Mouse (Mus musculus): ENCODE data around the gene Magi3. TPM values are rescaled to one million over a fixed set of nuclear protein-coding genes. Genes with fewer than 3 reads are reported as not detected.

The Magi3 gene
- 6.8 and 7.1 TPM in 2 replicates for polyA plus RNA-seq (2014; fragmentation: Nextera tagmentation; extraction: Ambion mirVana)

DNA sequence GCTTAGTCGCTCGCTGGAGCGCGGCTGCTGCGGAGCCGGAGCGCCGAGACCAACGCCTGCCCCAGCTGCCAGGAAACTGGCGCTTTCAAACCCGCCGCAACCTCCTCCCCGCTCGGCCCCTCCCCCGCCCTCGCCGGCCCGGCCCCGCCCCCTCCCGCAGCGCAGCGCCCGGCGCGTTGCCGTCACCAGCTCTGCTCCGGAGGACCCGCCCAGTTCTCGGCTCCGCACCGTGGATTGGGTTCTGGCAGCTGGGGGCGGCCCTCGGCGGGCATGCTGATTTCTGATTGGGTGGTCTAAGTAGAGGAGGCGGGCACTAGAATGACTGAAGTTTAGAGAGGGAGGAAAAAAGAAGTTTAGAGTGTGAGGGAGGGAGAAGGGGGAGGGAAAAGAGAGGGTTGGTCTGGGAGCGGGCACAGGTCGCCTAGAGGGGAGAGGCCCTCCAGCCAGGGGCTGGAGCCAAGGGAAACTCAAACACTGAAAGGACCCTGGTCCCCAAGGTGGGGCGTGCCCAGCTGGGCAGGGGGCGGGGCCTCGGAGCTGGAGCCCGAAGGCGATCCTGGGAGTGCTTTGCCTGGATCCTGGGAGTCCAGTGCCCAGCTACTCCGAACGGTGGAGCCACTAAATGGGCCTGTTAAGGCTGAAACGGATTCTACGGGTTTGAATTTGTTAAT, at the start of gene Magi3:
Gene Magi3 (minus strand): TSS at position 80 of the 671 bp plus-strand sequence.
- no peaks in the 10 kb centered on the region for H3K27me3 ChIP-seq (ENCODE audit: control insufficient read depth, insufficient read depth, low read length)
- peak within 1 kb of the TSS; percentile 90 for H3K9ac ChIP-seq
- peak within 1 kb of the TSS; percentile 79 for H3K4me2 ChIP-seq (replicated peaks)
- peak within 1 kb of the TSS; percentile 97 for H3K27ac ChIP-seq
- peaks cover 17% of the 10 kb centered on the region for H3K4me1 ChIP-seq (replicated peaks; ENCODE audit: control insufficient read depth, insufficient read depth, low read length)
- under 1% methylated on average over 46 of the region's 46 CpGs for WGBS
- peak; percentile 95 for DNase-seq (ENCODE audit: low spot score)
- ATAC-seq (ENCODE audit: low FRiP score) = peak; percentile 99
- no peaks in the 10 kb centered on the region for H3K9me3 ChIP-seq (ENCODE audit: control insufficient read depth, low read length)
- peak within 1 kb of the TSS; percentile 87 for H3K4me3 ChIP-seq (replicated peaks; ENCODE audit: low read length)
- no peaks in the 10 kb centered on the region for H3K36me3 ChIP-seq (replicated peaks; ENCODE audit: control insufficient read depth, insufficient read depth)

DNA sequence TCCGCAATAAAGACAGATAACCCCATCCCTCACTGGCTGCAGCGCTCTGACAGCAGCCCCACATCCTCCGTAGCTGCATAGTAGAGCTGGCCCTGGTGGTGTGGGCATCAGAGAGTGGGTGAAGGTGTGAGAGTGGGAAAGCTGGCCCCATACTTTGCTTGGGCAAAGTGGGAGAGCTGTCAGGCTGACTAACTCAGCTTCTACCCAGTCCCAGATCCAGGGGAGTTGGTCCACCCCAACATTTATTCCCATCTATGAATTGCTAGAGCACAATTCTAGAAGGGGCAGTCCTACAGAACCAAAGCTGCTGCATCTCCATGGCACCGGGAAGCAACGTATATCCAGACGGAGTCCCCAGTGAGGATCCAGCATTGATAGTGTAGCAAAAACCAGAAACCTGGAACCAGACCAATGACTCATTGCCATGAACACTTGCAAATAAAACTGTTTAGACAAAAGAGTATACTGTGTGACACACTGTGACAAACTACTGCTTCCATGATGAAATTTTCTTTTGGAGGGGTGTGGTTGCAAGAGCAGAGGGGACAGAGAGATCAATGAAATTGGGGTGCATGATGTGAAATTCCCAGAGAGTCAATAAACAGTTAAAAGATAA, 44.5 kb upstream of the Magi3 start:
- no peak overlapping the region for H3K27ac ChIP-seq
- no peak overlapping the region for H3K4me3 ChIP-seq (replicated peaks; ENCODE audit: low read length)
- 91% methylated on average over 6 of the region's 6 CpGs for WGBS
- DNase-seq (ENCODE audit: low spot score) = no peak
- no peaks in the 10 kb centered on the region for H3K36me3 ChIP-seq (replicated peaks; ENCODE audit: control insufficient read depth, insufficient read depth)
- no peaks in the 10 kb centered on the region for H3K27me3 ChIP-seq (ENCODE audit: control insufficient read depth, insufficient read depth, low read length)
- ATAC-seq (ENCODE audit: low FRiP score) = no peak
- no peaks in the 10 kb centered on the region for H3K4me1 ChIP-seq (replicated peaks; ENCODE audit: control insufficient read depth, insufficient read depth, low read length)
- no peak overlapping the region for H3K9ac ChIP-seq
- no peak overlapping the region for H3K4me2 ChIP-seq (replicated peaks)
- no peaks in the 10 kb centered on the region for H3K9me3 ChIP-seq (ENCODE audit: control insufficient read depth, low read length)

DNA sequence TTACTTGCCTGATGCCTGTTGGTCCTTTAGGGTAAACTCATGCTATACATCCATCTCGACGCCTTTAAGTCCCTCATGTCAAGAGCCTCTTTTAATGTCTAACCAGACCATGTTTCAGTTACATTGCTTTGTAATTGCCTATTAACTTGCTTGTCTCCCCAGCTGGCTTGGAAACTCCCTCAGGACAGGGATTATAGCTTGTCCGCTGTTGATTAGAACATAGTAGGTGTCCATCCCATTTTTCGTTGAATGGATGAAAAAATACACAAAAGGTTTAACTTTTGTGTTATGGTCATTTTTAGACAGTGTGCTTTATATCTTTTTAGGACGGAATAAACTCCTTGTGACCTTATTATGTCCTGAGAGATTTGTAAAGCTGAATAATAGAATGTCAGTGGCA, 40.0 kb upstream of the Magi3 start:
- Histone ChIP-seq H3K4me2 (replicated peaks) (no peak overlapping the region), H3K9me3 (ENCODE audit: control insufficient read depth, low read length) (no peaks in the 10 kb centered on the region), H3K36me3 (replicated peaks; ENCODE audit: control insufficient read depth, insufficient read depth) (no peaks in the 10 kb centered on the region), H3K27me3 (ENCODE audit: control insufficient read depth, insufficient read depth, low read length) (no peaks in the 10 kb centered on the region), H3K9ac (no peak overlapping the region), H3K4me3 (replicated peaks; ENCODE audit: low read length) (no peak overlapping the region), H3K27ac (no peak overlapping the region), H3K4me1 (replicated peaks; ENCODE audit: control insufficient read depth, insufficient read depth, low read length) (no peaks in the 10 kb centered on the region)
- ATAC-seq (ENCODE audit: low FRiP score) (no peak), DNase-seq (ENCODE audit: low spot score) (no peak)
- WGBS = 50% methylated on average over 5 of the region's 5 CpGs

DNA sequence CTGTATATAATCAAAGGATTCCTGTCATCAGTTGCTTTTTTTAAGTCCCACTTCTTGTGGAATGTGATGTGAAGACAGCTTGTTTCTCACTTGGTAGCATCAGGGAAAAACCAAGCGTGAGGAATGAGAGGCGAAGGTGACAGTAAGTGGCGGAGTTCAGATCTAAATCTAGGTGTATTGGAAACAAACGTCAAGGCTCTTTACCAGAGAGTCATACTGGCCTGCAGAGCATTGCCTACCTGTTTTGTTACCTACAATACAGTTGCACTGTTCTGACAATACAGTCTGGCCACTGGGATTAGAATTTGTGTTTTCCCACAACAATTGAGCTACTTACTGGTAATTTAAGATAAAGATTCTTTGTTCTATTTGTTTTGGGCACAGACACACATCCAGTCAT, 39.0 kb upstream of the Magi3 start:
- H3K27me3 ChIP-seq (ENCODE audit: control insufficient read depth, insufficient read depth, low read length) = no peaks in the 10 kb centered on the region
- H3K9ac ChIP-seq = no peak overlapping the region
- H3K27ac ChIP-seq = no peak overlapping the region
- no peaks in the 10 kb centered on the region for H3K9me3 ChIP-seq (ENCODE audit: control insufficient read depth, low read length)
- no peaks in the 10 kb centered on the region for H3K4me1 ChIP-seq (replicated peaks; ENCODE audit: control insufficient read depth, insufficient read depth, low read length)
- H3K36me3 ChIP-seq (replicated peaks; ENCODE audit: control insufficient read depth, insufficient read depth) = no peaks in the 10 kb centered on the region
- 95% methylated on average over 4 of the region's 4 CpGs for WGBS
- ATAC-seq (ENCODE audit: low FRiP score) = no peak
- no peak overlapping the region for H3K4me3 ChIP-seq (replicated peaks; ENCODE audit: low read length)
- no peak overlapping the region for H3K4me2 ChIP-seq (replicated peaks)
- DNase-seq (ENCODE audit: low spot score) = no peak

DNA sequence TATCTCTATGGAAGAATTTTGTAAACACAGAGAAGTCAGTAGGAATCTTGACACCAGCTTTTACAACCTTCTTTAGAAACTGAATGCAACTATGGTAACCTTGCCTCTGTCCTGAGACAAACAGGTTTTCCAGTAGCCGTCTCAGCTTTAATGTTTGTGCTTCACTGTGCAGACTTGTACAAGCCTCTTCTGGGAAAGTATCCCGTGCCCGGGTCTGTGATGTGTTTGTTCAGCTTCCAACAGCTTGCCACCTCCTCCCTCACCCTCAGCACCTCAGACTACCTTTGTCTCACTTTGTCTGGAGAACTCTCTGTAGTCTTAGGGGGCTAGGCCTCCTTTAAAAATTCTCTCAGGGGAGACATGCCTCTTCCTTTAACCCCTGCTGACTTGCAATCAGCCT, 36.9 kb upstream of the Magi3 start:
- WGBS = 80% methylated on average over 3 of the region's 3 CpGs
- Histone ChIP-seq H3K27ac (no peak overlapping the region), H3K9ac (no peak overlapping the region), H3K4me1 (replicated peaks; ENCODE audit: control insufficient read depth, insufficient read depth, low read length) (no peaks in the 10 kb centered on the region), H3K27me3 (ENCODE audit: control insufficient read depth, insufficient read depth, low read length) (no peaks in the 10 kb centered on the region), H3K9me3 (ENCODE audit: control insufficient read depth, low read length) (no peaks in the 10 kb centered on the region), H3K4me3 (replicated peaks; ENCODE audit: low read length) (no peak overlapping the region), H3K36me3 (replicated peaks; ENCODE audit: control insufficient read depth, insufficient read depth) (no peaks in the 10 kb centered on the region), H3K4me2 (replicated peaks) (no peak overlapping the region)
- no peak for ATAC-seq (ENCODE audit: low FRiP score)
- DNase-seq (ENCODE audit: low spot score) = no peak

DNA sequence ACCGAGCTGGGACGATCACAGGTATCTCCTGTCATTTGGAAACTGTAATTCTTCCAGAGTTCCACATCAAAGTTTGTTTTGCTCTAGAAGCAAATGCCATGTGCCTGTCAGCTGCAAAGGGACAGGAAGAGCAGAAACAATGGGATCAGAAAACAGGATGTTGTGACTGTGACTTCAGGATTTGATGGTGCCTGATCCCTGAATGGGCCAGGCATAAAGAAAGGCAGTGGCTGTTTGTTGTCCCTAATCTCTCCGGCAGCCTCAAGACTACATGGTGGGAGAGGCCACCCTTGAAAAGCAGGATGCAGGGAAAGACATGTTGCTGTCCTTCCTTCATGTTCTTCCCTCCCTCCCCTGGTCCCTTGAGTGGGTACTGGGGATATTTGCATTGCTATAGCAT, 33.6 kb upstream of the Magi3 start:
- ATAC-seq (ENCODE audit: low FRiP score) (no peak), DNase-seq (ENCODE audit: low spot score) (no peak)
- H3K4me1 ChIP-seq (replicated peaks; ENCODE audit: control insufficient read depth, insufficient read depth, low read length) = no peaks in the 10 kb centered on the region
- no peak overlapping the region for H3K9ac ChIP-seq
- no peaks in the 10 kb centered on the region for H3K9me3 ChIP-seq (ENCODE audit: control insufficient read depth, low read length)
- H3K4me2 ChIP-seq (replicated peaks) = no peak overlapping the region
- H3K27me3 ChIP-seq (ENCODE audit: control insufficient read depth, insufficient read depth, low read length) = no peaks in the 10 kb centered on the region
- no peaks in the 10 kb centered on the region for H3K36me3 ChIP-seq (replicated peaks; ENCODE audit: control insufficient read depth, insufficient read depth)
- no peak overlapping the region for H3K4me3 ChIP-seq (replicated peaks; ENCODE audit: low read length)
- H3K27ac ChIP-seq = no peak overlapping the region
- WGBS = 59% methylated on average over 3 of the region's 3 CpGs

DNA sequence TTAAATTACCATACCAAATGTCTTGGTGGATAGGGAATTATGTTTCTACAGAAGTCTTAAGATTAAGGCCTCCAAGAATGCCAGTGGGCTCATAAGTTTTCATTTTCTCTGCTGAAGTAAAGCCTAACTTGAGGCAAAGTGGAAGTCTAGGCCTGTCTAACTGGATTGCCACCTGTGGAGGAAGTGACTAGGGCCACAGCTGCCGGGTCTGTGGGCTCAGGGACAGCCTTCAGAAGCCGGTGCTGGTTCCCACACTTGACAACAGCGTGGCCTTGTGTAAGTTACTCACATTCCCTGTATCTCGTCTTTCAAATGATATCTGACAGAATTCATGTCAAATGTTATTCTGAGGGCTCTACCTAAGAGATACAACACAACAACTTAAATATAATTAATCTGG, 27.7 kb upstream of the Magi3 start:
- Histone ChIP-seq H3K4me2 (replicated peaks) (no peak overlapping the region), H3K9me3 (ENCODE audit: control insufficient read depth, low read length) (no peaks in the 10 kb centered on the region), H3K36me3 (replicated peaks; ENCODE audit: control insufficient read depth, insufficient read depth) (no peaks in the 10 kb centered on the region), H3K4me3 (replicated peaks; ENCODE audit: low read length) (no peak overlapping the region), H3K9ac (no peak overlapping the region), H3K27me3 (ENCODE audit: control insufficient read depth, insufficient read depth, low read length) (no peaks in the 10 kb centered on the region), H3K27ac (no peak overlapping the region), H3K4me1 (replicated peaks; ENCODE audit: control insufficient read depth, insufficient read depth, low read length) (no peaks in the 10 kb centered on the region)
- WGBS = 77% methylated on average over 4 of the region's 4 CpGs
- no peak for DNase-seq (ENCODE audit: low spot score)
- no peak for ATAC-seq (ENCODE audit: low FRiP score)

DNA sequence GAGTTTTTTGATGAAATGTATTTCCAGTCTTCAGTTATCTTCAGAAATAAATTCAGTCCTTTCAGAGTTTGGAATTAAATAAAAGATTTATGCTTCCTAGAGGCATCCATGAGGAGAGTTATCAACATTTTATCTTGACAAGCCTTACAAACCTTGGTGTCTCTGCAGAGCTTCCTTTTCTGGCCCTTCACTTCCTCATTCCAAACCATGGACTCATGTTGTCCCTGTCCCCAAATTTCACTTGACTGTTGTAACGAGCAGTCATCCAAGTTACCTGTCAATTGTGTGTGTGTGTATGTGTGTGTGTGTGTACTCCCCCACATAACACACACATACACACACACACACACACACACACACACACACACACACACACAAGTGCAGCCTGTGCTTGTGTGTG, 26.9 kb upstream of the Magi3 start:
- H3K4me1 ChIP-seq (replicated peaks; ENCODE audit: control insufficient read depth, insufficient read depth, low read length) = no peaks in the 10 kb centered on the region

DNA sequence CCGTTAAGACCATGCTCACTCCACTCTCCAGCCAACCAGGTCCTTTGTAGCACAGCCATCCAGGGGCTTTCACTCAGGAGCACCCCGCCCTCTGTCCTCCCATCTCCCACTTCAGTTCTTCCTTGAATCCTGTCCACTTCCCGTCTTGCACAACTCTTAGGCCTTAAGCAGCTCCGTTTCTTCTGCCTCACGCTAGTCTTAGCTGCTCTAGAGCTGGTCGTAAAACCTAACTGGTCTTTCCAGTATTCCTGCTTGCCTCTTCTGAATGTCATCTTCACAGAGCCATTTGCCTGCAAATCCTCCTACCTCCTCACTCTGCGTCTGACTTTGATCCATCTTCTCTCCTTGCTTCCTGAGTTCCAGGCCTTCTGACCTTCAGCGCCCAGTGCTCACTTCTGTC, 24.2 kb upstream of the Magi3 start:
- Histone ChIP-seq H3K4me1 (replicated peaks; ENCODE audit: control insufficient read depth, insufficient read depth, low read length) (no peaks in the 10 kb centered on the region), H3K36me3 (replicated peaks; ENCODE audit: control insufficient read depth, insufficient read depth) (no peaks in the 10 kb centered on the region), H3K4me3 (replicated peaks; ENCODE audit: low read length) (no peak overlapping the region), H3K9me3 (ENCODE audit: control insufficient read depth, low read length) (no peaks in the 10 kb centered on the region), H3K9ac (no peak overlapping the region), H3K4me2 (replicated peaks) (no peak overlapping the region), H3K27ac (no peak overlapping the region), H3K27me3 (ENCODE audit: control insufficient read depth, insufficient read depth, low read length) (no peaks in the 10 kb centered on the region)
- ATAC-seq (ENCODE audit: low FRiP score) (no peak), DNase-seq (ENCODE audit: low spot score) (no peak)
- whole genome bisulfite sequencing = 93% methylated on average over 8 of the region's 8 CpGs

More for the DNA sequence above, 26.9 kb upstream of the Magi3 start:
- H3K36me3 ChIP-seq (replicated peaks; ENCODE audit: control insufficient read depth, insufficient read depth) = no peaks in the 10 kb centered on the region
- no peaks in the 10 kb centered on the region for H3K27me3 ChIP-seq (ENCODE audit: control insufficient read depth, insufficient read depth, low read length)
- no peaks in the 10 kb centered on the region for H3K9me3 ChIP-seq (ENCODE audit: control insufficient read depth, low read length)
- DNase-seq (ENCODE audit: low spot score) (no peak), ATAC-seq (ENCODE audit: low FRiP score) (no peak)
- no peak overlapping the region for H3K9ac ChIP-seq
- no peak overlapping the region for H3K4me2 ChIP-seq (replicated peaks)
- no peak overlapping the region for H3K4me3 ChIP-seq (replicated peaks; ENCODE audit: low read length)
- WGBS = 76% methylated on average over 1 of the region's 1 CpGs
- H3K27ac ChIP-seq = no peak overlapping the region

Data from hindbrain, embryonic 14.5 days (tissue).